Mouse (Mus musculus): ENCODE data around the gene Pla2g4e. TPM values are rescaled to one million over a fixed set of nuclear protein-coding genes. Genes with fewer than 3 reads are reported as not detected.
A peak's percentile ranks its signal among the peaks of the same experiment; 100 is the strongest.

Pla2g4e gene
- polyA plus RNA-seq, 1 experiment from 2014 or later: 0.10 TPM

DNA sequence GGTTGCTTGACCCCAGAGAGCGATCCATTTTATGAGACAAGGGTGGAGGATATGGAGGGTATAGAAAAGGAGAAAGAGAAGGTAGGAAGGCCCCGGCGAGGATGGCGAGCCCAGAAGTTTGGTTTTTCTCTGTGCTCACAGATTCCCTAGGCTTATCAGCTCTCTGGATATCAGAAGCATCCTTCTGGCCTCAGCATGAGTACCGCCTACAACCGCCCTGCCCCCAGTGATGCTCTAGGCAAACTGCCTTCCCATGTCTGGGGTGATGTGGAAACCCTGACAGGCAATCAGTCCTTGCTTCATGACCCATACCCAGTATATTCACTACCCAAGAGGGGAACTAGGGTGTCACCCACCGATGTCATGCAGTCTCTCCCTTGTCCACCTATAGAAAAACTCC is 73.8 kb downstream of the Pla2g4e start:
- ATAC-seq (ENCODE audit: low FRiP score, low read depth): no peak
- H3K36me3 ChIP-seq: no peaks in the 10 kb centered on the region
- WGBS: 90% methylated on average over 7 of the region's 7 CpGs

DNA sequence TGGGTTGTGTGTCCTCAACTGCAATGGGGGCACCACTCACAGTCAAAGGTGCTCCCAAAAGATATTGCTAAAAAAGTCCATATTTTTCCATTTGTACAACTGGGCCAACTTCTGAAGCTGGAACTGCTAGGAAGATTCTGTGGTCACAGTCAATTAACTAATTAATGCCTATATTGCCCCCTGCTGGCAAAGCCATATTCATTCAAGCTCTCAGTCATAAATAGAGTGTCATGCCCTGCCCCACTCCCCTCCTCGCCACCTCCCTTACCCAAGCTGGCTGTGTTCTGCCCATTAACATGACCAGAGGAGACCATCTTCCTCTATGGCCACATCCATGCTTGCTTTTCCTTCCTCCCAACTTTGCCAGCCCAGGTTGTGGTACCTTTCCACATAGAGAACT is 74.4 kb downstream of the Pla2g4e start:
- Histone ChIP-seq H3K9me3 (no peaks in the 10 kb centered on the region), H3K4me1 (no peaks in the 10 kb centered on the region), H3K36me3 (no peaks in the 10 kb centered on the region), H3K4me3 (no peak overlapping the region), H3K9ac (no peak overlapping the region), H3K27me3 (peaks cover 3% of the 10 kb centered on the region; the same call in 1 of the 2 replicates), H3K4me2 (replicated peaks) (no peak overlapping the region), H3K27ac (no peak overlapping the region)
- 63% methylated on average over 1 of the region's 1 CpGs for WGBS
- ATAC-seq (ENCODE audit: low FRiP score, low read depth): no peak

More for the DNA sequence above, 73.8 kb downstream of the Pla2g4e start:
- Histone ChIP-seq H3K27ac (no peak overlapping the region), H3K9me3 (no peaks in the 10 kb centered on the region), H3K27me3 (peaks cover 3% of the 10 kb centered on the region; the same call in 1 of the 2 replicates), H3K4me3 (no peak overlapping the region), H3K4me1 (no peaks in the 10 kb centered on the region), H3K4me2 (replicated peaks) (no peak overlapping the region), H3K9ac (no peak overlapping the region)

DNA sequence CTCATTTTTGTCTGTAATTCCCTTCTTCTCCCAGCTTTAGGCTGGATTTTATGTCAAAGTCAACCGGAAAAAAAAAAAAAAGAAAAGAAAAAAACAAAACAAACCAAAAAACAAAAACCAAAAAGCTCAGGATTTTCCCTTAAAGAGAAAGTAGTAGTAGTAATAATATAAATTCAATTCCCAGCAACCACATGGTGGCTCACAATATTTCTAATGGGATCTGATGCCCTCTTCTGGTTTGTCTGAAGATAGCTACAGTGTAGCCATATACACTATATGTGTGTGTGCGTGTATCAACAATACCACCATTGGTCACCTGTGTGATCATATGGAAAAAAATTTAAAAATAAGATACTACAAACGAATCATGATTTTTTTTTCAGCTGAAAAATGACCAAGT is 75.8 kb downstream of the Pla2g4e start:
- no peaks in the 10 kb centered on the region; the same call in 1 of the 2 replicates for H3K27me3 ChIP-seq
- no peak for ATAC-seq (ENCODE audit: low FRiP score, low read depth)

DNA sequence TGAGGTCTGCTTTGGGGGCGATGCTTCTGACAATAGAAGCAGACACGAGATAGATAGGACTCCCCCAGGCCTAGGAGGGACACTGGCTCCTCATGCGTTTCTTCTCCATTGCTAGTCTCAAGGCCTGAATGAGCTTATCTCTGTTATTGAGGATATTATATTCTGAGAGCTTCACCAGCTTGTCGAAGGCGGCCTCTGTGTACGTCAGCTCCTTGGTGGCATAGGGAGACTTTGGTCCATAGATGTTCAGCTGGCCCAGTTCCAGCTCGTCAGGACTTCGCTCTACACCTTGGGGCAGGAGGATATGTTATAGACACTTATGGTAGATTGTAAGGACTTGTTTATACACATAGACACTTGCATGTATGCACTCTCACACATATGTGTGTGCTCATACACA is 77.4 kb downstream of the Pla2g4e start:
- no peaks in the 10 kb centered on the region for H3K36me3 ChIP-seq
- WGBS: 90% methylated on average over 8 of the region's 8 CpGs
- H3K4me1 ChIP-seq: no peaks in the 10 kb centered on the region
- no peak overlapping the region for H3K4me3 ChIP-seq
- no peak for ATAC-seq (ENCODE audit: low FRiP score, low read depth)
- no peaks in the 10 kb centered on the region for H3K9me3 ChIP-seq
- no peak overlapping the region for H3K27ac ChIP-seq
- no peak overlapping the region for H3K9ac ChIP-seq
- no peaks in the 10 kb centered on the region for H3K27me3 ChIP-seq
- no peak overlapping the region for H3K4me2 ChIP-seq (replicated peaks)

More for the DNA sequence above, 75.8 kb downstream of the Pla2g4e start:
- Histone ChIP-seq H3K4me3 (no peak overlapping the region), H3K36me3 (no peaks in the 10 kb centered on the region), H3K4me1 (no peaks in the 10 kb centered on the region), H3K9me3 (no peaks in the 10 kb centered on the region), H3K9ac (no peak overlapping the region), H3K4me2 (replicated peaks) (no peak overlapping the region), H3K27ac (no peak overlapping the region)
- 85% methylated on average over 3 of the region's 3 CpGs for WGBS

DNA sequence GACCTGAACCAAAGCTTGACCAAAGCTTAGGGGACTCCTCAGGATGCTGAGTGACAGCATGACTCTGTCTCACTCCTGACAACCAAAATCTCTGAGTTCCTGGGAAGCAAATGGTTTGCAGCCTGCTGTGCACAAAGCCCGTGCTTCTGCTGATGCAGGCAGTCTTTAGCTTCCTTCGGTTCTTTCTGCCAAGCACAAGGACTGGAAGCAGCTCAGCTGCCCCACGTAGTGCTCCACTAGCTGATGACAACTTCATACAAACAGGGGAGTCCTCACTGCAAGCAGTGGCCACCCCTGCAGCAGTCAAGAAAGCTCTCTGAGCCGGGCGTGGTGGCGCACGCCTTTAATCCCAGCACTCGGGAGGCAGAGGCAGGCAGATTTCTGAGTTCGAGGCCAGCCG is 79.7 kb downstream of the Pla2g4e start:
- Histone ChIP-seq H3K36me3 (no peaks in the 10 kb centered on the region), H3K9me3 (no peaks in the 10 kb centered on the region), H3K4me3 (no peak overlapping the region), H3K4me1 (no peaks in the 10 kb centered on the region), H3K4me2 (replicated peaks) (no peak overlapping the region), H3K27ac (no peak overlapping the region), H3K9ac (no peak overlapping the region), H3K27me3 (no peaks in the 10 kb centered on the region)
- 82% methylated on average over 10 of the region's 10 CpGs for WGBS
- ATAC-seq (ENCODE audit: low FRiP score, low read depth): no peak

DNA sequence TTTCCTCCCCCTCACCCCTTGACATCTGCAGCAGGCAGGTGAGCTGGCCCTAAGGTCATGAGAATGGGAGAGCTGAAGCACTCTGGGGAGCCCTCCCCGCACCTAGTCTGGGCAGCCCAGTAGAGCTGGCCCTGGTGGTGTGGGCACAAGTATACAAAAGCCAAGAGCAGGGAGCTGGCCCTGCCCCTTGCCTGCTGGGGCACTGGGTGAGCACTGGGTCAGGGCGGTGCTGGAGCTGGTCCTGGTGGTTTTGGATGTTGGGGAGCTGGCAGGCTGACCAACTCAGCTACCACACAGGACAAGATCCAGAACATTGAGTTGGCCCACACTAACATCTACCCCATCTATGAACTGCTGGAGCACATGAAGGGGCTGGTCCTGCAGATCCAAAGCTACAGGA is 85.7 kb downstream of the Pla2g4e start:
- H3K9me3 ChIP-seq: peaks cover 3% of the 10 kb centered on the region; the same call in 1 of the 2 replicates
- no peaks in the 10 kb centered on the region for H3K4me1 ChIP-seq
- 86% methylated on average over 2 of the region's 2 CpGs for WGBS
- H3K4me3 ChIP-seq: no peak overlapping the region
- H3K4me2 ChIP-seq (replicated peaks): no peak overlapping the region
- no peaks in the 10 kb centered on the region for H3K27me3 ChIP-seq
- ATAC-seq (ENCODE audit: low FRiP score, low read depth): no peak
- no peak overlapping the region for H3K27ac ChIP-seq
- no peaks in the 10 kb centered on the region for H3K36me3 ChIP-seq
- H3K9ac ChIP-seq: no peak overlapping the region

DNA sequence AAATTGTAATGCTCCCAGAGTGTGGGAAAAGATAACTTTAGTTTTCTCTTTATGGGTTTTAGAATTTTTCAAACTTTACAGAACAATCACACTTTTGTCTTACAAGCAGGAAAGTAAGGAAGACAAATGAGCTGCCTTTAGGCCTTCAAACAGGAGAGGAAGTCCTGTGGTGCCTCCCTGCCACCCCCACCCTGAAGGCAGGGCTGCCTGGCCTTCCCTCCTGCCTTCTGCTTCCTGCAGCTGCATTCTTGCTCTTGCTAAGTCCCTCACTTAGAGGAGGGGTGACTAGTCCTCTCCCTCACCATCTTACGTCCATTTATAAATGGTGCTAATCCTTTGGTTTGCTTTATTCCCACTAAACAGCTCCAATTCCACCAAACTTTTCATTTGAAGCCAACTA is 86.3 kb downstream of the Pla2g4e start:
- H3K36me3 ChIP-seq: no peaks in the 10 kb centered on the region
- no peak overlapping the region for H3K4me2 ChIP-seq (replicated peaks)
- peaks cover 2% of the 10 kb centered on the region for H3K4me1 ChIP-seq
- no peak for ATAC-seq (ENCODE audit: low FRiP score, low read depth)
- H3K9ac ChIP-seq: no peak overlapping the region
- WGBS: 23% methylated on average over 1 of the region's 1 CpGs
- peaks cover 3% of the 10 kb centered on the region; the same call in 1 of the 2 replicates for H3K9me3 ChIP-seq
- H3K27me3 ChIP-seq: peaks cover 1% of the 10 kb centered on the region; the same call in 1 of the 2 replicates
- no peak overlapping the region for H3K4me3 ChIP-seq
- no peak overlapping the region for H3K27ac ChIP-seq

DNA sequence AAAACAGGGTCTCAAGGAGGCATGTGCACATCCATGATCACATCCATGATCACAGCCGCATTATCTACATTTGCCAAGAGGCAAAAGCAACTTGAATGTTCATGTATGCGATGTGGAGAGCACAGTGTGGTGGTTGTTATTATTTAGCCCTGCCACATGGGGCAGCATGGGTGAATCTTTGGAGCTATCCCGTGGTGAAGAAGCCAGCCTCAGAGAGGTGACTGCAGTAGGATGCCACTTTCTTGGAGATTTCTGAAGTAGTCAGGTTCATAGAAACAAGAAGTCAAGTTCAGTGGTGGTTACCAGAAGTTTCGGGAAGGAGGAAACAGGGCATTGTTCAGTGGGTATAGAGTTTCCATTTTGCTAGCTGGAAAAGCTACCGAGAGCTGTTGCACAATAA is 87.1 kb downstream of the Pla2g4e start:
- Histone ChIP-seq H3K27me3 (peaks cover 5% of the 10 kb centered on the region), H3K27ac (no peak overlapping the region), H3K4me1 (peaks cover 6% of the 10 kb centered on the region), H3K9ac (no peak overlapping the region), H3K4me2 (replicated peaks) (no peak overlapping the region), H3K9me3 (peaks cover 3% of the 10 kb centered on the region; the same call in 1 of the 2 replicates), H3K4me3 (no peak overlapping the region), H3K36me3 (no peaks in the 10 kb centered on the region)
- ATAC-seq (ENCODE audit: low FRiP score, low read depth): no peak
- WGBS: 58% methylated on average over 5 of the region's 5 CpGs

DNA sequence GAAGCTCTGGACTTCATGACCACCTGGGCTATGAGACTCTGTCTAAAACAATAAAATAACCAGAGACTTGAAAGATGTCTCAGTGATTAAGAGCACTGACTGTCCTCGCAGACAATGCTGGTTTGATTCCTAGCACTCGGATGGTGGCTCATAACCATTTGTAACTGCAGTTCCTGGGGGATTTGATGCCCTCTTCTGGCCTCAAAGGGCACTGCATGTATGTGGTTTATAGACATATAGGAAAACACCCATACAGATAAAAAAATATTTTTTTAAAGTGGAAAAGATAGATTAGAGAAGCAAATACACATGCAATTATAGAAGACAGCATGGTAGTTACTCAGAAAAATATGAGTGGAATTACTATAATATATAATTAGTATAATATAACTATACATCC is 87.5 kb downstream of the Pla2g4e start:
- peaks cover 6% of the 10 kb centered on the region for H3K4me1 ChIP-seq
- no peaks in the 10 kb centered on the region for H3K36me3 ChIP-seq
- no peak overlapping the region for H3K9ac ChIP-seq
- H3K4me2 ChIP-seq (replicated peaks): no peak overlapping the region
- peaks cover 5% of the 10 kb centered on the region for H3K27me3 ChIP-seq
- H3K4me3 ChIP-seq: no peak overlapping the region
- ATAC-seq (ENCODE audit: low FRiP score, low read depth): no peak
- 58% methylated on average over 2 of the region's 2 CpGs for WGBS
- H3K9me3 ChIP-seq: peaks cover 3% of the 10 kb centered on the region; the same call in 1 of the 2 replicates
- no peak overlapping the region for H3K27ac ChIP-seq

DNA sequence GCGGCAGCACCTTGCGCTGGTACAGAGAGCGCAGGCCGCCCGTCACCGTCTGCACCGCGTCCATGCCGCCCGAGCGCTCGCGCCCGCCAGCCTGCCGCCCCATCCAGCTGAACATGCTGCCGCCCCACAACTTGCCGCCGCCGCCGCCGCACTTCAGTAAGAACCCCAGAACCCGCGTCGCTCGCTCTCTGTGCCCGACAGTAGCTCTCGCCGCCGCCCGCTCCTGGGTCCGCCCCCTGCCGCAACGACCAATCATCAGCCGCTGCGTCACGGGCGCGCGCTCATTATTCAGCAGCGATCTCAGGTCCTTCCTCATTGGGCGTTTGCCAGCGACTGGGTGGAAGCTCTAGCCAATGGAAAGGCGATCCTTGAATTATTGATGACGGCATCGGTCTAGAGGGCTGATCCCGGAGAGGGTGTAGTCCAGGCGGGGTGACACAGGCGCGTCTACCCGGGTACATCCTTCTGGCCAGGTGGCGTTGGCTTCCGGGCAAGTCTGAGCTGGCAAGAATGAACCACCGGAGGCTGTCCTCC is 90.7 kb downstream of the Pla2g4e start, which contains the start of gene Ehd4:
Ehd4 (minus strand) TSS at position 246 of the 534 bp plus-strand sequence.
- no peaks in the 10 kb centered on the region for H3K36me3 ChIP-seq
- WGBS: under 1% methylated on average over 53 of the region's 53 CpGs
- peak within 1 kb of the TSS; percentile 67 for H3K4me3 ChIP-seq
- H3K4me2 ChIP-seq (replicated peaks): peak within 1 kb of the TSS; percentile 100
- H3K27ac ChIP-seq: no peak within 1 kb of the TSS
- peaks cover 3% of the 10 kb centered on the region; the same call in 1 of the 2 replicates for H3K9me3 ChIP-seq
- H3K4me1 ChIP-seq: peaks cover 6% of the 10 kb centered on the region
- peak within 1 kb of the TSS; percentile 75 for H3K9ac ChIP-seq
- ATAC-seq (ENCODE audit: low FRiP score, low read depth): peak; percentile 95
- H3K27me3 ChIP-seq: peaks cover 5% of the 10 kb centered on the region

DNA sequence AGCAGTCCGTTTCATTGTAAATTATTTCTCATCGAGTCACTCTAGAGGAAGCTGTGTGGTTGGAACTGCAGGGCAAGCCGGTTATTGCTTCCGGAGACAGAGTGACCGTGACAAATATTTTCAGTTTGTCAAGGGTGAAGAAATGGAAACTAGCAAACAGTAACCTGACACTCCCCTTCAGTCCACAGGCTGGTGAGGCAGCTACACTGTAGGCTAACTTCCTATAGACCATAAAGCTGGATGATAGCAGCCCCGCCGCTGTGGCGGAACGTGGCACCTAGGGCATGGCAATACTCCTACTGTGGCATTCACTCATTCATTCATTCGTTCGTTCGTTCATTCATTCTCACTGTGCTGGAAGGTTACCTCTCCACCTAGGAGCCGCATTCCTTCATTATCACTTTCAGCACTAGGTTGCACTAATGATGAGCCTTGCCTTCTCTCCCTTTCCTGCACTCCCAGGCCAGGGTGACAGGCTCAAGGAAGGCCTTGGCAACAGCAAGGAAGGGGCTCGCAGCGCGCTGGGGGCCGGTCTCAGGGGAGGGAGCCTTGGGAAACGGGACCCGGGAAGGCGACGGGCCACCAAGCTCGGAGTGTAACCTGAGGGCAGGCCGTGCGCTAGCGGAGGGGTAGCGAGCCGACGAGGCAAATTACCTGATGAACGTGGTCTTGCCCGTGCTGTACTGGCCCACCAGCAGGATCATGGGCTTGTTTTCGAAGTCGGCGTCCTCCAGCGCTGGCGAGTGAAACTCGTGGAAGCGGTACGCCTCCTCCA is 91.4 kb downstream of the Pla2g4e start:
- H3K4me1 ChIP-seq: peaks cover 6% of the 10 kb centered on the region
- no peaks in the 10 kb centered on the region for H3K36me3 ChIP-seq
- peak overlapping the region; percentile 100 for H3K4me2 ChIP-seq (replicated peaks)
- H3K27ac ChIP-seq: no peak overlapping the region
- ATAC-seq (ENCODE audit: low FRiP score, low read depth): no peak
- WGBS: 2% methylated on average over 38 of the region's 38 CpGs
- peaks cover 5% of the 10 kb centered on the region for H3K27me3 ChIP-seq
- peaks cover 3% of the 10 kb centered on the region; the same call in 1 of the 2 replicates for H3K9me3 ChIP-seq
- H3K4me3 ChIP-seq: peak overlapping the region; percentile 67
- peak overlapping the region; percentile 75 for H3K9ac ChIP-seq

DNA sequence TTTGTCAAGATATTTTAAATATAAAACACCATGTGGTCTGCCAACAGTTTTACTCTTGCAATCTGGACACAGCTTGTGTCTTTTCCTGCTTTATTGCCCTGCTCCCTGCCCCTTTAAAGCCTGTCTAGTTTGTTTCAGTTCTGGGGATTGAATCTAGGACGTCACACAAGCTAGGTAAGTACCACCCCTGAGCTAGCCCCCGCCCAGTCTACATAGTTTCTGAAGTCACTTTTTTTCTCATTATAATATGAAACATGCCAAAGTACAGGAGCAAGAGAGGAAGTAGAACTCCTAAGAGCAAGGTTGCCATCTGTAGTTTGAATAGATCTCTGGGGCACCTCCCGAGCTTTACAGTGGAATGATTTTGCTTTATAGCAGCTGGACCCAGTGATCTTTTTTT is 94.6 kb downstream of the Pla2g4e start:
- Histone ChIP-seq H3K36me3 (no peaks in the 10 kb centered on the region), H3K4me1 (peaks cover 6% of the 10 kb centered on the region), H3K27me3 (peaks cover 5% of the 10 kb centered on the region), H3K4me2 (replicated peaks) (no peak overlapping the region), H3K4me3 (no peak overlapping the region), H3K27ac (no peak overlapping the region), H3K9me3 (no peaks in the 10 kb centered on the region), H3K9ac (no peak overlapping the region)
- ATAC-seq (ENCODE audit: low FRiP score, low read depth): no peak
- 61% methylated on average over 3 of the region's 3 CpGs for WGBS
